Mouse (Mus musculus) erythroblast, adult 5-6 weeks (primary cell): ENCODE measurements at regions not wholly inside any gene's neighbourhood (a gene's known extent, or its start where the extent isn't known, plus 50 kb on each side); places are given as distances from the start of the nearest gene placed in this dataset.

Experiments
- ATAC-seq: replicated peaks from 2 replicates; pipeline ENCODE4 v1.8.0; 2016; ENCODE audit warnings: moderate number of reproducible peaks, mild to moderate bottlenecking, moderate TSS enrichment, inconsistent platforms; ENCODE audit not compliant: poor library complexity, low FRiP score, severe bottlenecking

DNA sequence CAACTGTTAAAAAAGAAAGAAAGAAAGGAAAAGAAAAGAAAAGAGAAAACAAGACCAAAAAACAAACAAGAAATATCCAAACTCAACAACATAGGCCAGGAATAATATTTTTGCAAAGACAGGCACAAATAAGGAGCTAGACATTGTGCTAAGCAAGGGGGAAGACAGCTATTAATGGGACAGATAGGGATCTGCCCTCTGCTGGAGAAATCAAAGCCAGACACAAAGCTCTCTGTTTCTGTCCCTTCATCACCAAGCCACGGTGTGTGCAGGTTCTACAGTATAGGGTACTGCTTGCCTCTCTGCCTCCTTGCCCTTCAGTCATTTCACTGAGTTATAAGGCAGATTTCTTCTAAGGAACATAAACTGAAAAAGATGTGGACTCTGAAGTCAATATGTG lies 57.8 kb upstream of the Chchd3 start:
- ATAC-seq, result no peak

DNA sequence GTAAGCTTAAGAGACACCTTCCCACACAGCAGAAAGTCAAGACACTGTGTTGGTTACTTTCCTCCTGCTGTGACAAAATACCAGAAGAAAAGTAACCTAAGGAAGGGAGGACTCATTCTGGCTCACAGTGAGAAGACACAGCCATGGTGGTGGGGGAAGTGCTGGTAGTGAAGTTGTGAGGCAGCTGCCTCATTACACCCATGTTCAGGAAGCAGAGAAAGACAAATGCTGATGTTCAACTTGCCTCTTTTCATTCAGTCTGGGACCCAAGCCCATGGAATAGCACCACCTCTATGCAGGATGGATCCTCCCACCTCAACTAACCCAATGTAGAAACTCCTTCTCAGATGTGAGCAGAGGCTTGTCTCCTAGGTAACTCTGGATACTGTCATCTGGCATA lies 60.5 kb upstream of the Chchd3 start:
- no peak for ATAC-seq

DNA sequence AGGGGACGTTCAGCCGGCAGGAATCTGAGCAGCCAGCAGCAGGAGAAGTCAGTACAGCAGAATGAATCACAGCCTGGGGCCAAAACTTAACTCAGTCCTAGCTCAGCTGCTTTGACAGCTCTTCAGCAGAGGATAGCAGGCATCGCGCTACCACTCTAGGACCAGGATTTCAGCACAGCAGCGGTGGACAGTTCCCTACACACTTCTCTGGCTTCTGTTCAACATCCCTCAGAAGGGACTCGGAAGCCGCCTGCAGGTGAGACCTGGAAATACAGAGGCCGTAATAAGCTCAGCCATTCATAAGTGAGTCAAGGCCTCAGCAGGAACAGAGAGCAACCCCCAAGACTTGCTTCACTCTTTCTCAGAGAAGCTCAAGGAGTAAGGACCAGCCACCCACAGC lies 66.5 kb upstream of the Chchd3 start:
- no peak for ATAC-seq

DNA sequence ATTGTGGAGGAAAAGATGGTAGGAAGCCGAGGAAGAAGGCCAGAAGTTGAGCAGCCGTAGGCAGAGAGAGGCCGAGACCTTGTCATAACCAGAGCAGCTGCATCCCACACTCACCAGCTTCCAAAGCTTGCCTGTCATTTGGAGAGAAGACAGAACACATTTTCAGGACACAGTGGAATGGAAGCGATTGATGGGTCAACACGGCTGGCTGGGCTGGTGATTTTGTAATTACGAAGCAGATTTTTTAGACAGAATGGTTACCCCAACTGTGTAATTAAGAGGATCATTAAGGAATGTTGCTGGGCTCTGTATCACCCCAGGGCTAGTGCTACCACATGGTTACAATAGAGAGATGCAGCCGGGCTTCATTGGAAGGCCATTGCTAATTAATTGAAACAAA lies 76.8 kb upstream of the Chchd3 start:
- ATAC-seq, result no peak

DNA sequence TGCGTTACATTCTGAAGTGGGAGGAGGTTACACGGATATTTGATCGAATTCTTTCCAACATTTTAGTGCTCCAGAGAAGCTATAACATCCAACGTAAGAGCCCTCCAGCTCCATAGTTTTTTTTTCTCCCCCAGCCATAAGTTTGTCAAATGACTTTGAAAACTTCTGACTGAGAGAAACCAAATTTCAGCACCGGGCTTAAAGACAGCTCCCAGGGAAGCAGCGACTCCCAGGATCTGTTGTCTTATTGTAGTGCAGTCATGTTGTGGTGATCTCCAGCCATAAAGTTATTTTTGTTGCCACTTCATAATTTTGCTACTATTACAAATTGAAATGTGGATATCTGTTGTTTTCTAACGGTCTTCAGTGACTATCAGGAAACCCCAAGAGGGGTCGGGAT lies 77.8 kb upstream of the Chchd3 start:
- no peak for ATAC-seq

- ATAC-seq, result no peak
Measured at GRCm38 (mm10) chr6:33166479-33166878, 82.4 kb upstream of the Exoc4 start.

DNA sequence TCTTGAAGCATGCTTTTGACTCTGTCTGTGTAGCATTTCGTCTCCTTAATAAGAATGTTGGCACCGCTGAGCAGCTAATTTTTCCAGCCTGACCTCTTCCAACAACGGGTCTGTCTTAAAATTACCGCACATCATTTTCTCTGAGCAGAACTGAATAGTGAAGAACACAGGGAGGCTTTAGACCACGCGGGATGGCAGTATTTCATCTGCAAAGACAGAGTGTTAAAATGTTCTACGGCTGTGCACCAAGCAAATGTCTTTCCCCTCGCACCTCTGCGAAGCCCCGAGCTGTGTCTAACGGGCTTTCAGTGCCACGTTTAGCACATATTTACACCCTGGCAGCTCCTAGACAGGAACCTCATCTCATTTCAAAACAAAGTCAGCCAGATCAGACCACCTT lies 75.3 kb upstream of the Exoc4 start:
- no peak for ATAC-seq

- ATAC-seq, result no peak
Measured at GRCm38 (mm10) chr6:33174616-33175015, 74.3 kb upstream of the Exoc4 start.

DNA sequence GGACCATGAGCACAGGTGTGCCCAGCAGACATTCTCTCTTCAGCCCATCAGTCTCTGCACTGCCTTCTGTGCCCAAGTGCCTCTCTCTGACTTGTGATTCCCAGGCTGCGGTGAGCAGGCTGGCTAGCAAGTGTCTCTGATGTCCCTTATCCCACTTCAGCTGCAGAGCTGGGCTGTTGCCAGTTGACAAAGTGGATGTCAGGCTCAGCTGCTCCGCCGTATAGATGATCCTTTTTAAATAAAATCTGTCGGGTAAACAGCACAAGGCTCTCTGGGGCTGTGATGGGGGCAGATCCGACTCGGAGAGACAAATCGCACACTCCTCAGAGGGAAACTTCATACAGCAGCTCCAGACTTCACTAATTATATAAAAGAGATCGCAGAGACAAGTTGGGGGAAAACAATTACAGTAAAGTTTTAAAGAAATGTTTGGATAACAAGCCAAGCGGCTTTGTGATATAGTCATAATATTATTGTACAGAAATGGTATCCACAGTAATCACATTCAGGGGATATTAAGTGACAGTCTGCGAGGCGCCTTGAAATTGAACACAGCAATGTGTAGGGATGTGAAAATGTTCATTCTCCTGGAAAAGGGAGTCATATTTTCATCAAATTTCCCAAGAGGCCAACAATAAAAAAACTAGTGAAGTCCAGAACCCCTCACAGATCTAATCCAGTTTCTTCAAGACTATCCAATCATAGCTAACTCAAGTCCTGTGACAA lies 59.2 kb upstream of the Exoc4 start:
- ATAC-seq, result no peak

GRCm38 (mm10) chr6:33193823-33194222 lies 55.1 kb upstream of the Exoc4 start:
- peak; percentile 89 for ATAC-seq
